In the genomic region with DNA sequence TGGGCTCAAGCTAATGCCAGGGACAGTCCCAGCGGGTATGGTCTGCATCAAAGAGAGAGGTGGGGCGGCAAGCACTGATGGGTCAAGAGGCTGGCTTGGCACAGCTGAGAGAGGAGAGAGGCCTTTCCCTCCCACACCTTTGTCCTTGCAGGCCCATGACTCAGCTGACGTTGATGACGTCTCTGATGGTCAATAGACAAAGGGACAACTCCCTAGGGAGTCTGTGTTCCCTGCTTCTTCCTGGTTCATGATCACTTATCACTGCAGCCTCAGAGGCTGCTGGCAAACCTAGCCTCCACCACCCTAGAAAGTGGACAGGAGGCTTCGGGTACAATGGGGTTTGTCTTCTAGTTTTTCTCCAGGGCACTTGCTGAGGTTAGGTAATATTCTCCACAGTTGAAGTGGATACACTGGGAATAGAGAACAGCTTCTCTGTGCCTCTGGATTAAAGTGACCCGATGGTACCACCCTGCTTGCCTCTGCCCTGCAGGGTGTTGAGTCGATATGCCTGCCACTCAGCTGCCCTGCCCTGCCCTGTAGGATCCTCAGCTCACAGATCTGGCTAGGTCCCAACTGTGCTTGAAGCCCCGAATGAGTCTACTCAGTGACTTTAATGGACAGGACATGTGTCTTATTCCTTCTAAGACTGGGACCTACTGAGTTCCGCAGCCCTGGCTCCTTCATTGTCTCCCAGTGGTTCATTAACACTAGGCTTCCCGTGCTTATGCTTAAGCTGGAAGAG, we compare ENCODE assay signal across 17 mouse cellular contexts. TPM values are rescaled to one million over a fixed set of nuclear protein-coding genes. Genes with fewer than 3 reads are reported as not detected.
DNase-seq lines count a peak whose midpoint lies in the region; ATAC-seq lines count a peak whose summit lies in the region.
"Had no signal": no experiment of that assay in that cellular context is flagged by ENCODE, and none has a peak within 500 bp of the region (broad histone marks: within the 10 kb centered on the region; RNA-seq: fewer than 3 reads in every experiment).

No protein-coding gene starts in this region.

- no peak overlapping the region for H3K4me2 ChIP-seq in kidney, embryonic 15.5 days
- H3K4me2 ChIP-seq: hindbrain, embryonic 12.5 days had no signal

- H3K36me3 ChIP-seq in kidney, embryonic 15.5 days = no peaks in the 10 kb centered on the region
- H3K36me3 ChIP-seq: hindbrain, embryonic 12.5 days; limb, embryonic 10.5 days had no signal

- no peaks in the 10 kb centered on the region for H3K9me3 ChIP-seq in kidney, embryonic 15.5 days (replicated peaks)
- H3K9me3 ChIP-seq: hindbrain, embryonic 12.5 days; limb, embryonic 10.5 days had no signal

- 73% methylated on average over 10 of the region's 10 CpGs for WGBS in kidney, embryonic 15.5 days

- ATAC-seq in kidney, embryonic 15.5 days (replicated peaks; ENCODE audit: low FRiP score) = no peak
- ATAC-seq in erythroid progenitor cell, adult 5-6 weeks (replicated peaks; ENCODE audit: low FRiP score, poor library complexity, severe bottlenecking) = peak; percentile 42; the same call in 1 of the 2 replicates

- H3K4me3 ChIP-seq in kidney, embryonic 15.5 days (replicated peaks) = no peak overlapping the region
- H3K4me3 ChIP-seq: hindbrain, embryonic 12.5 days; limb, embryonic 10.5 days had no signal

- peaks cover 3% of the 10 kb centered on the region; the same call in 1 of the 2 replicates for H3K4me1 ChIP-seq in kidney, embryonic 15.5 days

- no peak overlapping the region for H3K9ac ChIP-seq in kidney, embryonic 15.5 days
- H3K9ac ChIP-seq: hindbrain, embryonic 12.5 days had no signal

- peak; percentile 53 for DNase-seq in kidney, adult 11 months
- peak; percentile 64 for DNase-seq in urinary bladder, postnatal 14 days (ENCODE audit: low spot score)
- DNase-seq in urinary bladder, postnatal 10 days (ENCODE audit: low spot score) = no peak
- peak; percentile 81 for DNase-seq in testis, postnatal 14 days (ENCODE audit: low spot score)
- no peak for DNase-seq in cerebellum, adult 9-10 months
- no peak for DNase-seq in layer of hippocampus, adult 18-20 months (ENCODE audit: low spot score in 2 of 2)
- DNase-seq: layer of hippocampus, adult 9-11 months; right cerebral cortex, postnatal 14 days; thymus, adult 18-20 months had no signal

- no peaks in the 10 kb centered on the region for H3K27me3 ChIP-seq in kidney, embryonic 15.5 days
- H3K27me3 ChIP-seq: CH12.LX had no signal

- H3K27ac ChIP-seq in kidney, embryonic 15.5 days = no peak overlapping the region
- H3K27ac ChIP-seq: hindbrain, embryonic 12.5 days; limb, embryonic 10.5 days had no signal

RNA-seq across cellular contexts. Expression of gene Sh2d6, which starts 7.1 kb away (rescaled TPM):
- polyA plus RNA-seq in kidney, embryonic 15.5 days (2015; fragmentation: Nextera tagmentation; extraction: Ambion mirVana) = 0.13 and 0.14 TPM in 2 replicates
- not detected in 2 replicates for total RNA-seq in erythroid progenitor cell, adult 5-6 weeks (2015; ENCODE audit: low replicate concordance)
- not detected in 2 replicates for total RNA-seq in erythroid progenitor cell, adult 5-6 weeks (2017; ENCODE audit: low replicate concordance)
- total RNA-seq in layer of hippocampus, adult 18-20 months (2021) = under 1 TPM; 0.67 to 0.76 TPM
- total RNA-seq: megakaryocyte progenitor cell, adult 5-6 weeks; monocyte, adult 5-6 weeks had no signal
- polyA plus RNA-seq: liver, embryonic 16.5 days had no signal

RNA-seq across cellular contexts. Expression of gene Capg, which starts 15.6 kb away (rescaled TPM):
- polyA plus RNA-seq in kidney, embryonic 15.5 days (2015; fragmentation: Nextera tagmentation; extraction: Ambion mirVana) = 68.4 and 70.7 TPM in 2 replicates
- 9.0 and 15.5 TPM in 2 replicates for total RNA-seq in erythroid progenitor cell, adult 5-6 weeks (2015; ENCODE audit: low replicate concordance)
- 12.6 and 28.6 TPM in 2 replicates for total RNA-seq in erythroid progenitor cell, adult 5-6 weeks (2017; ENCODE audit: low replicate concordance)
- 1 to 10 TPM; 3.9 to 5.0 TPM for total RNA-seq in layer of hippocampus, adult 18-20 months (2021)

Comparison
In these comparisons a context has a peak if more than half of its experiments do, and no peak if none do; other contexts are left out.
1. DNase-seq: peak in kidney, adult 11 months (single experiment), urinary bladder, postnatal 14 days (single experiment) and testis, postnatal 14 days (single experiment); none in urinary bladder, postnatal 10 days (single experiment), cerebellum, adult 9-10 months (single experiment) and layer of hippocampus, adult 18-20 months (0 of 2).